Mouse (Mus musculus): ENCODE results near the gene Smarcc2. TPM values are rescaled to one million over a fixed set of nuclear protein-coding genes. Genes with fewer than 3 reads are reported as not detected.

Gene Smarcc2
- polyA plus RNA-seq, 1 experiment from 2014 or later = 85.9 TPM

DNA sequence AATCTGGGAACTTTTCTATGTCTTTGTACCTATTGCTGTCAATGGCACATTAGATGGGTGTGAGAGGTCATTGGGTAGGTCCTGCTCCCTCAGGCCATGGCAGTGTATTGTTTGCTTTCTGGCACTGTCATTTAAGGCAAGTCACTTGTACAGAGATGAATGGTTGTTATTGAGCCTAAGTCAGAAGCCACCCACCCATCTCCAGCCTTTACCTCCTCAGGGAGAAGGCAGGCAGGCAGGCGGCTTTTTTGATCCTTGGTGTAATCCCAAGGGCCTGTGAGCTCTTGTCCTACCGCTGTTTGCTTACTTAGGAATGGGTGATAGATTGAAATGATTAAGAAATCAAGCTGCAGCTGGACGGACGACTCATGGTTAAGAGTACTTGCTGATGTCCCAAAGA is 29.6 kb upstream of the Smarcc2 start:
- no peak for DNase-seq (ENCODE audit: low spot score)
- Histone ChIP-seq H3K36me3 (replicated peaks) (peaks cover 89% of the 10 kb centered on the region), H3K9me3 (no peaks in the 10 kb centered on the region), H3K4me3 (no peak overlapping the region), H3K27ac (replicated peaks) (no peak overlapping the region), H3K4me1 (peaks cover 5% of the 10 kb centered on the region; the same call in 1 of the 2 replicates), H3K27me3 (replicated peaks; ENCODE audit: low read depth, poor library complexity, severe bottlenecking) (no peaks in the 10 kb centered on the region)
- WGBS = 84% methylated on average over 4 of the region's 4 CpGs

DNA sequence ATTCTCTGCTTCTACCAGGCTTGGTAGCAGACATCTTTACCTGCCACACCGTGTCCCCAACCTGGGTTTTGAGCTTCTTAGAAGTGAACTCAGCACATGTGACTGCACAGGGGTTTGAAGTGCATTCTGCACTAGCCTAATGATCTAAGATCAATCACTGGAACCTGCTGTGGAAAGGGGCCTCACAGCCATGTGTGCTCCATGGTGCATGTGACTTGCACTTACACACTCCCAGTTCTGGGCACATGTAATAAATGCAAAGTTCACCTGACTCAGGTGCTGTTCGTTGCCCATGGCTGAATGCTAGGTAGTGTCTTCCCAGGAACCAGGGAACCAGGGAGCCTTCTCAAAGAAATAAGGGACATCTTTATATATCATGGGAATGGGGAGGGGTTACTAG is 25.6 kb upstream of the Smarcc2 start:
- no peak overlapping the region for H3K4me3 ChIP-seq
- DNase-seq (ENCODE audit: low spot score) = no peak
- H3K27me3 ChIP-seq (replicated peaks; ENCODE audit: low read depth, poor library complexity, severe bottlenecking) = no peaks in the 10 kb centered on the region
- no peak overlapping the region for H3K27ac ChIP-seq (replicated peaks)
- 92% methylated on average over 2 of the region's 2 CpGs for WGBS
- H3K9me3 ChIP-seq = no peaks in the 10 kb centered on the region
- no peaks in the 10 kb centered on the region for H3K4me1 ChIP-seq
- peaks cover 95% of the 10 kb centered on the region for H3K36me3 ChIP-seq (replicated peaks)

DNA sequence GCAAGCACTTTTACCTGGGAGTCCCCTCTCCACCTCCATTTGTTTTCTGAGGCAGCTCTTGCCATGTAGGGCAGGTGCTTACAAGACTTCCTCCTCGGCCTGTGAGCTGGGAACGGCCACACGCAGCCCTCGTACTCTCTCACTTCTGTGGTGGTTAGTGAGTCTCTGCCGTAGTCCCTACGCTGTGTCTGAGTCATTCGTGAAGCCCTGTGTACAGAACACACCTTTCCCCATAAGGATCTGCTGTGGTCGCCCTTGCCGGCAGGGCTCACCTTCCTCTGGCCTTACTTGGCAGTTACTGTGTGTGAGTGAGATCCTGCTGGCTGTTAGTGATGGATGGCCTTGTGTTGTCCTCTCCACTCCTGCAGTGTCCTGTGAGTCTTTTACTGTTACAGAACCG is 24.4 kb upstream of the Smarcc2 start:
- Histone ChIP-seq H3K9me3 (no peaks in the 10 kb centered on the region), H3K36me3 (replicated peaks) (peaks cover 95% of the 10 kb centered on the region), H3K4me1 (no peaks in the 10 kb centered on the region), H3K4me3 (no peak overlapping the region), H3K27ac (replicated peaks) (no peak overlapping the region), H3K27me3 (replicated peaks; ENCODE audit: low read depth, poor library complexity, severe bottlenecking) (no peaks in the 10 kb centered on the region)
- WGBS = 92% methylated on average over 10 of the region's 10 CpGs
- DNase-seq (ENCODE audit: low spot score) = no peak

DNA sequence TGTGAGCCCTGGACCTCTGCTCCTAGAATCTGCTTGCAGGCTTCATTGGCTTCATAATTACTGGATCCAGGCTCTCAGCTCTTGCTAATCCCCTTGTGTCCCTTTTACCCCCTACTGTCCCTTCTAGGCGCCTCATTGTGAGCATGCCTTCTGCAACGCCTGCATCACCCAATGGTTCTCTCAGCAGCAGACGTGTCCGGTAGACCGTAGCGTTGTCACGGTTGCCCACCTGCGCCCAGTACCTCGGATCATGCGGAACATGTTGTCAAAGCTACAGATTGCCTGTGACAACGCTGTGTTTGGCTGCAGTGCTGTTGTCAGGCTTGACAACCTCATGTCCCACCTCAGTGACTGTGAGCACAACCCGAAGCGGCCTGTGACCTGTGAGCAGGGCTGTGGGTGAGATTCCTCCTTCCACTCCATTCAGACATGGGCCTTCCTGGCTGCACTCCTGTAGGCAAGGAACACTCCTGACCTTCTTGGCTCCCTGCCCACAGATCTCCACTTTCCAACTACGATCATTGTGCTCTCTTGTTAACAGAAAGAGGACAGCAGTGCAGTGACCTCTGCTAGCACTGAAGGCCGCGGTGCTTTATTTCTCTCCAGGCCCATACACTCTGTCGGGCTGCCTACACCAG is 23.7 kb upstream of the Smarcc2 start:
- DNase-seq (ENCODE audit: low spot score) = no peak
- no peak overlapping the region for H3K27ac ChIP-seq (replicated peaks)
- no peaks in the 10 kb centered on the region for H3K9me3 ChIP-seq
- WGBS = 86% methylated on average over 17 of the region's 17 CpGs
- H3K36me3 ChIP-seq (replicated peaks) = peaks cover 95% of the 10 kb centered on the region
- H3K27me3 ChIP-seq (replicated peaks; ENCODE audit: low read depth, poor library complexity, severe bottlenecking) = no peaks in the 10 kb centered on the region
- H3K4me3 ChIP-seq = no peak overlapping the region
- H3K4me1 ChIP-seq = no peaks in the 10 kb centered on the region

DNA sequence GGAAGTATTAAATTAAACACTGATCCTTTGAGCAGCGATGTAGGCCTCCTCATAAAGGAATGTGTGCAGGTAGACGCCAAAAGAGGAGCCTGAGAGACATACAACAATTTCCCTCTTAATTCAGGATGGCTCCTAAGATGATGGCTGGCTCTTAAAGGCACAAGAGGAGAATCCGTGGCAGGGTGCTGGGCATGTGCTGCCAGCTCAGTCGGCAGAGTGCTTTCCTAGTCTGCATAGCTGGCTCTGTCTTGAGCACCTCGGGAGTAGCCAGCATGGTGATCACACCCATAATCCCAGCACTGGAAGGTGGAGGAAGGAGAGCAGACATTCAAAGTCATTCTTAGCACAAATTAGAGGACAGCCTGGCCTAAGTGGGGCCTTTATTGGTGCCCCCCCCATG is 23.2 kb upstream of the Smarcc2 start:
- no peak for DNase-seq (ENCODE audit: low spot score)
- no peaks in the 10 kb centered on the region for H3K4me1 ChIP-seq
- 91% methylated on average over 5 of the region's 5 CpGs for WGBS
- no peaks in the 10 kb centered on the region for H3K27me3 ChIP-seq (replicated peaks; ENCODE audit: low read depth, poor library complexity, severe bottlenecking)
- H3K36me3 ChIP-seq (replicated peaks) = peaks cover 95% of the 10 kb centered on the region
- no peak overlapping the region for H3K4me3 ChIP-seq
- no peaks in the 10 kb centered on the region for H3K9me3 ChIP-seq
- H3K27ac ChIP-seq (replicated peaks) = no peak overlapping the region

DNA sequence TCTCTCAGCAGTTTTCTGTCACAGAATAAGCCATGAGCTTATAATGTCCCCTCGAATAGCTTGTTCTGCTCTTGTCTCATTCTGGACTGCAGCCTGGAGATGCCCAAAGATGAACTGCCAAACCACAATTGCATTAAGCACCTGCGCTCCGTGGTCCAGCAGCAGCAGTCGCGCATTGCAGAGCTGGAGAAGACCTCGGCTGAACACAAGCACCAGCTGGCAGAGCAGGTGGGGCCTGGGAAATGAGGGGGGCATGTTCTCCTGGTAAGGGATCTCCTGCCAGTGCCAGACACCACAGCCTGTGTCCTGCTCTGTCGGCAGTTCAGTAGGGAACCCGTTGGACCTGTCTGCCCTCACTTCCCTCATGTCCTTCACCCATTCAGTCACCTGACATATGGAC is 22.7 kb upstream of the Smarcc2 start:
- no peaks in the 10 kb centered on the region for H3K27me3 ChIP-seq (replicated peaks; ENCODE audit: low read depth, poor library complexity, severe bottlenecking)
- no peak overlapping the region for H3K27ac ChIP-seq (replicated peaks)
- H3K36me3 ChIP-seq (replicated peaks) = peaks cover 95% of the 10 kb centered on the region
- DNase-seq (ENCODE audit: low spot score) = no peak
- no peaks in the 10 kb centered on the region for H3K9me3 ChIP-seq
- H3K4me3 ChIP-seq = no peak overlapping the region
- no peaks in the 10 kb centered on the region for H3K4me1 ChIP-seq
- whole genome bisulfite sequencing = 94% methylated on average over 8 of the region's 8 CpGs

DNA sequence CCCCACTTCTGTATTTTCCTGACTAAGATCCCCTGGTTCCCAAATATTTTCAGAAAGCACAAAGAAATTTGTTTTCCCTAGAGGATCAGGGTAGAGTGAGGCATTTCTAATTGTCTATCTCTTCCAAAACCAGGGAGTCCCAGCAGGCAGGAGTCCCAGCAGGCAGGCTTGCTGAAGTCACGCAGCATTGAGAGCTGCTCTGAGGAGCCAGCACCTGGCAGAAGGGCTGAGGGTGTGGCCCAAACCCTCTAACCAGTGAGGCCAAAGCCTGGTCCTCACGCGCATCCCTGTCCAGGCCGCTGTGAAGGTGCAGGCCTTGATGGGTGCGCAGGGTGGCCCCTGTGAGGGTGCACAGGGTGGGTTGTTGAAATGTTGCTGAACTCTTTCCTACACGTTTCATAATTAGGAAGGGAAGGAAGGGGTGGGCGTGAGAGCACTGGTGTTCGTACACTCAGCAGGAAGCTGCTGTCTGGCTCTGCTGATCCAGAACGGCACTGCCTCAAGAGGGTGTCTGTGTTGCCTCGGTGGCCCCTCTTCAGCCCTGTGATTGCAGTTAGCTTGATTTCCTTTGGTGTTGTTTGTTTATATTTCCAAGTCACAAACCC is 20.3 kb upstream of the Smarcc2 start:
- peaks cover 84% of the 10 kb centered on the region for H3K36me3 ChIP-seq (replicated peaks)

DNA sequence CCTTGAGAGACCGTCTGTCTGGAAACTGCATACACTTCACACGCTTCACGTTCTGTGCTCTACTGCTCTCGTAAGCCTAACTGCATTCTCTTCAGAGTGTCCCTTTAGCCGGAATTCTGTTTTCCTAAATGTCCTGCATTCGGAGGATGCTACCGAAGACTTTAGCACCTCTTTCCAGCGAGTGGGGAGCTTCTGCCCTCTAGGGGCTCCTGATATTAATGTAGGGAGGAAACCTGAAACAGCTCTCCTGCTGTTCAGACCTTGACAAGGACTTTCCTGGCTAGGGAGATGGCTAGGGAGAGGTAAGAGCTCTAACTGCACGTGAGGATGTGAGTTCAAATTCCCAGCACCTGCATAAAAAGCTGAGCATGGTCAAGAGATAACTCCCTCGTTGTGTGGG is 18.6 kb upstream of the Smarcc2 start:
- no peaks in the 10 kb centered on the region for H3K27me3 ChIP-seq (replicated peaks; ENCODE audit: low read depth, poor library complexity, severe bottlenecking)
- peaks cover 69% of the 10 kb centered on the region for H3K36me3 ChIP-seq (replicated peaks)
- no peak overlapping the region for H3K4me3 ChIP-seq
- H3K27ac ChIP-seq (replicated peaks) = no peak overlapping the region
- no peak for DNase-seq (ENCODE audit: low spot score)
- WGBS = 76% methylated on average over 10 of the region's 10 CpGs
- no peaks in the 10 kb centered on the region for H3K9me3 ChIP-seq
- 0 out of 2 replicates have a peak, but pooled peaks cover 3% of the 10 kb centered on the region for H3K4me1 ChIP-seq

More for the DNA sequence above, 20.3 kb upstream of the Smarcc2 start:
- H3K27ac ChIP-seq (replicated peaks) = no peak overlapping the region
- 83% methylated on average over 10 of the region's 10 CpGs for WGBS
- no peak for DNase-seq (ENCODE audit: low spot score)
- H3K4me1 ChIP-seq = no peaks in the 10 kb centered on the region
- H3K9me3 ChIP-seq = no peaks in the 10 kb centered on the region
- H3K4me3 ChIP-seq = no peak overlapping the region
- H3K27me3 ChIP-seq (replicated peaks; ENCODE audit: low read depth, poor library complexity, severe bottlenecking) = no peaks in the 10 kb centered on the region

DNA sequence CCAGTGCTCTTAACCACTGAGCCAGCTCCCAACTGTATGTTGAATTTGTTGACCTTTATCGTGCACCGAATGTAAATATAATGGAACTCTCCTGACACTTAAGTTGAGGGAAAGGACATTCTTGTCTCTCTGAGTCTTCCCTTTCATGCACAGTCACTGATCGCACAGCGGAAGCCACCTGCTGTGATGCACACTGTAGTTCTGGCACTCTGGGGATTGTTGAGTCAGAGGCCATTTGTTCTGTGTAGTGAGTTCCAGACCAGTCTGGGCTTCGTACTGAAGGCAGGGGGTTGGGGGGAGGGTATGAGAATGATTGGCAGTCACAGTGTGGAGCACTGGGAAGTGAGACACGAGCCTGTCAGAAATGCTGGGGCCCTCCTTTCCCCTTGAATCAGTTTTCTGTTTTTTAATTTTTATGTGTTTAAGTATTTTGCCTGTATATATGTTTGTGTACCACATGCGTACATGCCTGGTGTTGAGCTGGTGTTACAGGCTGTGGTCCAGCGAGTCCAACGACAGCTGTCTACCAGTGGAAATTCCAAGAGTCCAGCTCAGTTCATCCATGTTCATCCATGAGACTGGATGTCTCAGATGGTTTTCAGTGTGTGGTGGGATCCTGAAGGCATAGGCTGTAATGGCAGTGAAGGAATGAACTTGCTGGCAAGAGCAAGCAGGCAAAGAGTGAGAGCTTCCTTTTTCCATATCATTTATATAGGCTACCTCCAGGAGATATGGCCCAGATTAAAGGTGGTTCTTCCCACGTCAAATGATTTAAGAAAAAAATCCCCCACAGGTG is 17.5 kb upstream of the Smarcc2 start:
- 92% methylated on average over 10 of the region's 10 CpGs for WGBS
- peaks cover 58% of the 10 kb centered on the region for H3K36me3 ChIP-seq (replicated peaks)
- H3K27me3 ChIP-seq (replicated peaks; ENCODE audit: low read depth, poor library complexity, severe bottlenecking) = no peaks in the 10 kb centered on the region

DNA sequence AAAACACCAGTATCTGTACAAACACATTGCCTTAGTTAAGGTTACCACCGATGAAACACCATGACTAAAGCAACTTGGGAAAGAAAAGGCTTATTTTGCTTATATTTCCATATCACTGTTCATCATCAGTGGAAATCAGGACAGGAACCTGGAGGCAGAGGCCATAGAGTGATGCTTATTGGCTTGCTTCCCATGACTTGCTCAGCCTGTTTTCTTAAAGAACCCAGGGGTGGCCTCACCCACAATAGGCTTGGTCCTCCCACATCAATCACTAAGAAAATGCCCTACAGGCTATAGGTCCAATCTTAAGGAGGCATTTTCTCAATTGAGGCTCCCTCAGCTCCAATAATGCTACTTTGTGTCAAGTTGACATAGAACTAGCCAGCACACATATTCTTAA is 16.3 kb upstream of the Smarcc2 start:
- no peak for DNase-seq (ENCODE audit: low spot score)
- Histone ChIP-seq H3K4me1 (0 out of 2 replicates have a peak, but pooled peaks cover 3% of the 10 kb centered on the region), H3K4me3 (no peak overlapping the region), H3K27ac (replicated peaks) (no peak overlapping the region), H3K9me3 (no peaks in the 10 kb centered on the region), H3K27me3 (replicated peaks; ENCODE audit: low read depth, poor library complexity, severe bottlenecking) (no peaks in the 10 kb centered on the region), H3K36me3 (replicated peaks) (peaks cover 46% of the 10 kb centered on the region)
- 88% methylated on average over 1 of the region's 1 CpGs for WGBS

More for the DNA sequence above, 17.5 kb upstream of the Smarcc2 start:
- DNase-seq (ENCODE audit: low spot score) = no peak
- H3K4me1 ChIP-seq = 0 out of 2 replicates have a peak, but pooled peaks cover 3% of the 10 kb centered on the region
- no peak overlapping the region for H3K27ac ChIP-seq (replicated peaks)
- no peaks in the 10 kb centered on the region for H3K9me3 ChIP-seq
- no peak overlapping the region for H3K4me3 ChIP-seq

DNA sequence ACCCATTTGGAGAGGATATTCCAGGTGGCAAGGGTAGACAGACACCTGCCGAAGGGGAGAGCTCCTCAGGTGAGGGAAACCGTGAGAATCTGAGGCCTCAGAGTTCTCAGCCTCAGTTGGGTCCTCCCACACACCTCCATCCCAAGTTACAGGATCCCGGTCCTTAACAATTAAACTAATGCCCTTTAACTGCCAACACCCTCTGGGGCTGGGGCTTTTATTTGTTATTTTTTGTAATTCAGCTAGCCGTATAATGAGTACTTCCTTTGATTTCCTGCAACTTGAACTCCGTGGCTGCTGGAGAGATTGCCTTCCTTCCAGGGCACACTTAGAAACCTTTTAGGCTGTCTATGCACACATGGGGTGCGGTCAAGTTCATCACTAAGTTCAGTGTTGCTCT is 14.7 kb upstream of the Smarcc2 start:
- Histone ChIP-seq H3K36me3 (replicated peaks) (peaks cover 29% of the 10 kb centered on the region), H3K27me3 (replicated peaks; ENCODE audit: low read depth, poor library complexity, severe bottlenecking) (no peaks in the 10 kb centered on the region), H3K4me1 (0 out of 2 replicates have a peak, but pooled peaks cover 3% of the 10 kb centered on the region), H3K27ac (replicated peaks) (no peak overlapping the region), H3K9me3 (no peaks in the 10 kb centered on the region), H3K4me3 (no peak overlapping the region)
- DNase-seq (ENCODE audit: low spot score) = no peak
- WGBS = 70% methylated on average over 6 of the region's 6 CpGs

DNA sequence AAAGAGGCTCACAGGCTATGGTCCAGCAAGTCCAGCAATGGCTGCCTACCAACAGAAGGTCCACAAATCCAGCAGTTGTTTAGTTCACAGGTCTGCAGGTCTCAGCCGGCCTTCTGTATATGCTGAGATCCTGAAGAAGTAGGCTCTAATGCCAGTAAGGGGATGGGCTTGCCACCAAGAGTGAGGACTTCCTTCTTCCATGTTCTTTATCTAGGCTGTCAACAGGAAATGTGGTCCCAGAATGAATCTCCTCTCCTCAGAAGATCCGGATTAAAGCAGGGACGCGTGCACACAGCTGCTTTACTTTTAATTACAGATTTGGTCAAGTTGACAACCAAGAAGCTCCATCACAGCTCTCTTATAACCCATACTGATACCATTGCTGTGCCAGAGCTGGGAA is 13.6 kb upstream of the Smarcc2 start:
- no peaks in the 10 kb centered on the region for H3K27me3 ChIP-seq (replicated peaks; ENCODE audit: low read depth, poor library complexity, severe bottlenecking)
- peaks cover 19% of the 10 kb centered on the region for H3K36me3 ChIP-seq (replicated peaks)
- 85% methylated on average over 4 of the region's 4 CpGs for WGBS
- 0 out of 2 replicates have a peak, but pooled peaks cover 3% of the 10 kb centered on the region for H3K4me1 ChIP-seq
- H3K27ac ChIP-seq (replicated peaks) = no peak overlapping the region
- H3K9me3 ChIP-seq = no peaks in the 10 kb centered on the region
- no peak overlapping the region for H3K4me3 ChIP-seq
- no peak for DNase-seq (ENCODE audit: low spot score)
